Mouse (Mus musculus) adrenal gland (tissue): ENCODE data around the gene Gm47429.
"Not testable (repeated sequence)": the region's sequence is repeated elsewhere in the genome, so short reads cannot be mapped to it uniquely, and the experiment has no call there.

ENCODE experiments used
- intact Hi-C: fragments of 180-260 bp; cut with DNase I; formaldehyde crosslinking; loops from one replicate; pipeline ENCODE4 v1.15.1; 2025
- long read RNA-seq, 2 experiments: library from polyadenylated mRNA; unstranded; transcript quantifications; one replicate each; pipeline ENCODE4 v2.0.0; 2020; ENCODE audit warnings: borderline replicate concordance in 1 of 2; ENCODE audit not compliant: insufficient replicate concordance in 1 of 2

Gm47429 gene
- long read RNA-seq, experiment 1 = 0 reads
- long read RNA-seq, experiment 2 = 0 reads

GRCm38 (mm10) chr13:50443812-50444211, at the start of gene Gm47429:
Gm47429 (minus strand) TSS chr13:50443912.
- intact Hi-C loops = no loop called here

DNA sequence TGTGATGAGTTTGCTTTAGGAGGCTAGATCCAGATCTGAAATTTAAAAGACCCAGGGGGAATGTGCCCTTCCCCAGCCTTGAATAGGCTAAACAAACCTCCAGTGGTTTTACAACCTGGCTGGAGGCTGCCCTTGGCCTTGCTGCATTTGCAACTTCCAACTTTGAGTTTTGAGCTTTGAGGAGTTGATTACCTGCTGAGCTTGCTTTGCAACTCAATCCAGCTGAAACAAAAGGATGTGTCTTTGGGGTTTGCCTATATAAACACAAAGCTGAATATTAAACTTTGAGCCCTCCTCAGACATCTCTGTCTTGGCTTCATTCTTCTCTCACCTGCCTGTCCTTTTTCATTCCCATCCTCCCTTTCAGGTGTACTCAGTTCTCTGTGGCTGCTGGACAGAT, 44.8 kb upstream of the Gm47429 start:
- intact Hi-C loops = not testable (repeated sequence)

DNA sequence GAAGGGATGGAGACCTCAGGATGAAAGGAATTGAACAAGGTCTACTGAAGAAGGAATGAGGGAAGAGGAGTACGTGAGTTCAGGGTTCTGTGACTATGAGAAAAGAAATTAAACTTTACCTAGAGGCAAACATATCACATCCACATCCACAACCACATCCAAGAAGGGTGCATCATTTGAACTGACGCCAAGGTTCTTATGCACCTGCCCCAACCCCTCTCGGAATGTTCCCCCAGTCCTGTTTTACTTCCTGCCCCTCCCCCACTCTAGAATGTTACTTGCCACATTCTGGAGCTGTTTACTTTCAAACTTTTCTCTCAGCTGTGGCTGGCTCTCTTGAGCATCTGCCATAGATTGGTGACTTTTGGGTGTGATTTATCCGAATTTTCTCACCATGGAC, 23.3 kb upstream of the Gm47429 start, which contains the start of gene Nutm2:
Gene Nutm2, plus strand, starts transcription at position 301 of the 400 bp plus-strand sequence.
- intact Hi-C loops = no loop called here

- intact Hi-C loops = no loop called here
Observed at GRCm38 (mm10) chr13:50464621-50465562, 21.2 kb upstream of the Gm47429 start.

DNA sequence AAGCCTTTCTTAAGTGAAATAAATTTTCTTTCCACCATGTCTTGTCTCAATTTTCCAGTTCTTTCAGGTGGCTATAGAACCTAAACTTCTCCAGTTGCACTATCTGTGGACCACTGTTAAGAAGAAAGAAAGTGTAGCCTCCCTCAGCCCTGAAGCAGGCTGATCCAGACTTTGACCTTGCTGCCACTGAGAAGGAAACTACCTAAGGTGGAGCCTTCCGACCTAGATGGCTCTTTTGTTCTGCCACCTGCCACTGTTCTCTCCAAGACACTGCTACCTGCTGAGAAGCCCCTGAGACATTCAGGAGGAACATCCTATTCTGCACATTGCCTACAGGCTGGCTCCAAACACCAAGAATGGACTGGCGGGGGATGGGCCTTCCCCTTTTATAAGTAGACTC, 16.7 kb upstream of the Gm47429 start:
- intact Hi-C loops = not testable (repeated sequence)

- intact Hi-C loops = no loop called here
Observed at GRCm38 (mm10) chr13:50453426-50453825, 9.7 kb upstream of the Gm47429 start.

DNA sequence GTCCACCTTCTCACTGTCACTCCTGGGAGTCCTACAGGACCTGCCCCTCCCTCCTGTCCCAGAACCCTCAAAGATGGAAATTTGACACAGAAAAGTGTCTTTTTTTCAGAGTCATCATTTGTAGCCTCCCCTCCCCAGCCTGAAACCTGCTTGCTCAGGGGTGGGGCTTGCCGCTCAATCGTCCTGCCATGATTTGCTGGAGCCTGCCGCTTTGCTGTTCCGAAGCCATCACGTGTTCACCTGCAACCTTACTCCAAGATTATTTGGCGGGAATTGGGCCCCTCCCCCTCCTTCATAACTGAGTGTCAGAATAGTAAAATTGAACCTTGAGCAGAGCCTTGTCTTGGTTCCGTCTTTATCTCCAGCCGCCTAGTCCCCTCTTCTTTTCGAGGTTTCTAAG, 8.6 kb upstream of the Gm47429 start:
- intact Hi-C loops = not testable (repeated sequence)

DNA sequence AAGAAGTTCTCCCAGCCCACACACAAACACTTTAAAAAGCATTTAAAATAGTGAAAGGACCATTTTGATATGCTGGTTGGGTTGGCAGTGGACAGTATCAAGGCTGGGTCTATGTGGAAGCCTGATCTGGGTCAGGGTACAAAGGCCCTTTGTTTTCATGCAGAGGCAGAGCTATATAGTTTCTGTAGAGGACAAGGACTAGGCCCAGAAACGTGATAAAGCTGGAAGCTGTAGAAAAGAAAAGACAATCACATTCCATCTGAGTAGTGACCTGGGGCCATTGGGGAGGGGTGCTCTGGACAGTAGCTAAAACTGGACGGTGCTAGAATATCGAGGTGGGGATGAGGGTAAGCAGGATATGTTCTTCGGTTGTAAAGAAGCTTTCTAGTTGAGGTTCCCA, 1.5 kb upstream of the Gm47429 start:
- intact Hi-C loops = no loop called here

GRCm38 (mm10) chr13:50426686-50427085, 17.0 kb downstream of the Gm47429 start:
- intact Hi-C loops = no loop called here

DNA sequence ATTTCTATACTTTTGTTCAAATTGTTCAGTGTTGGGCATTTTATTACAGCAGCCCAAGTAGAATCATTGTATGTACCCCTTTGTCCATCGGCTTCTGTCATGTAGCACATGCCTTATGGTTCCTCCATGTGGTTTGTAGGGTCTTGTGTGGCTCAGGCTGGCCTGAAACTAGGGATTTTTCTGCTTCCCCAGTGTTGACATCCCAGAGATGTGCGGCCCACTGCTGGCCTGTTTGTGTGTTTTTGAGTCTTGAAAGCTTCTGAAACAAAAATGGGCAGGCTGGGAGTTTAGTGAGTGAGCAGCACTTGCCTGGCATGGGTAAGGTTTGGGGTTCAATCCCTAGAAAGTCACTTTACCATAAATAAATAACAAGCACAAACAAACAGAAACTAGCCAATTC, 19.2 kb downstream of the Gm47429 start:
- intact Hi-C loops = no loop called here

GRCm38 (mm10) chr13:50423625-50424209, 20.0 kb downstream of the Gm47429 start:
- intact Hi-C loops = no loop called here

DNA sequence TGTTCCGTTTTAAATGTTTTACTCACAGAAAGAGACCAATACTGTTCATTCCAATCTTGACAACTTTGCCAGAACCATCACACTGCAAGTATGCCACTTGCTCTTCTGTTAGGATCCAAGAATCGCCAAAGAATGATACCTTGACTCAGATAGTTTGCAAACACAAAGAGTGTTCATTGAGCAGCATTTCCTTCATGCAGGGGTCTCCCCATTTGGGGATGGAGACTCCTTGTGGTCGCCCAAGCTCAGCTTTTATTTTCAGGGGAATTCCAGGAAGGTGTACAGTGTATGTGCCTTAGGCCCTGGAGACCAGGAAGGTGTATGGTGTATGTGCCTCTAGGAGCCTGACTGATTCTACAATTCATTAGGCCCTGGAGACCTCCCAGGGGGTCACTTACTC, 25.3 kb downstream of the Gm47429 start:
- intact Hi-C loops = no loop called here

DNA sequence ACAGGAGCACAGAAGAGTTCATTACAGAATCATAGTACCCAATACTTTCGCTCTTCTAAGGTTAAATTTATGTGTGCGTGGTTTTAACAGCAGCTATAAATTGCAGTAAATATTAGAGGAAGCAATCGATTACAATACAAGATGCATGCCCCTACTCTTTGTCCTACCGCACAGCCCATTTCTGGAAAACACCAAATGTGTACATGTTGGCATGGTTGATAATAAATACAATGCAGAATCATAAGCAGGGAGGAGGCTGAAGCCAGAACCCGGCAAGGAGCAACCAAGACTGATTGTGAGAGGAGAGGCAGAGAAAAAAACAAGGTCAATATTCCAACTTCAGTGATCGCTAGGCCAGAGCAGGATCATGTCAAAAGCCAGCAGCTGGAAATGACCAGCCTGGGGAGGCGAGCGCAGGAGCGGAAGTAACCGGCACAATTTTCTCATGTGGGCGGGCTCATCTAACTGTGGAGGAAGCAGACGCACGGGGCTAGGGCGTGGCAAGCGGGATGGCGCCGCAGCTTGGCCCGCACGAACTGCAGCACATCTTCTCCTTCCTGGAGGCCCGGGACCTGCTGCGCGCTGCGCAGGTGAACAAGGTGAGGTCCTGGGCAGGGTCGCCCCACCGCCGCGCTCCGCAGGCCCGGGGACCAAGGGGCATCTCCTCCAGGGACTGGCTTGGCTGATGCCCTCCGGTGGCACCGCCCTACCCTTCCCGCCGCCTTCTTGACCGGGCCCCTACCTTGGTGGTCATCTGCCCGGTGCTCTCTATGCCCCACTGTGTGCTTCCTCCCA, 26.1 kb downstream of the Gm47429 start, which contains the start of gene Fbxw17:
Gene Fbxw17, plus strand, starts transcription at position 476 of the 795 bp plus-strand sequence.
- intact Hi-C loops = no loop called here
